Mouse (Mus musculus) urinary bladder, postnatal 25 days (tissue): ENCODE measurements at regions not wholly inside any gene's neighbourhood (a gene's known extent, or its start where the extent isn't known, plus 50 kb on each side); places are given as distances from the start of the nearest gene placed in this dataset.

Experiments
- DNase-seq: peaks from one replicate; pipeline ENCODE4 v3.0.0; 2022; ENCODE audit warnings: low spot score

DNA sequence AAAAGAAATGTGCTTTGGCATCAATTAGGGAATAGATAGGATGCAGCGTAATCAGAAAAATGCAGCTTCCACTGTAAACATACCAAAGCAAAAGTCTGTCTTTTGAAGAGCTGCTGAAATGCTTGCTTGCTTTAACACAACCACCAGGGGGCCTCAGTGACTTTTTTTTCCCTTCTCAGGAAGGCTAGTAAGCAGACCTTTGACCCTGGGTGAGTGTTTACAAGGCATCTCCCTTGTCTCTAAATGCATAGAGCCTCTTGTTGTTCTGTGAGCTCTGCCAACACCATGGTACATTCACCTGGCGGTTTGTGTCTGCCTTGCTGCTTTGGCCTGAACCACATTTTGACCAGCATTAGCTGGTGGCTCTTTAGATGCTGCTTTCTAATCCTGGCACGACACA lies 191.9 kb upstream of the C9orf72 start:
- peak; percentile 8 for DNase-seq

DNA sequence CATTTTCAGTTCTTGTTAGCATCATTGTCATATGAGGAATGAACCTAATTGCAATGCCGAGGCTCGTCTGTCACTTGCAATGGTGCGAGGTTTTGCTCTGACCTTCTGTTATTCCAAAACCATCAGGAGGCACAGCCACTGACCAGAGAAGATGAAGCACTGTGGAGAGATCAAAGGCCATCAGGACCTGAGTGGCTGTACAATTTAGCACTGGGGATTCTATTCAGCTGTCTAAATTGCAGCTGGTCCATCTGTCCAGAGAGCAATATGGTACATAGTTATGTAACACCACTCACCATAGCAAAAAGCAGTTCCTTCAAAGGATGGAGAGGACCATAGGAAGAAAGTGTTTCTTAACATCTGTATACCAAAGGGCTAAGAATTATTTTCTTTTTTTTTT lies 187.5 kb upstream of the C9orf72 start:
- DNase-seq: no peak

GRCm38 (mm10) chr4:35405301-35406006 lies 179.5 kb upstream of the C9orf72 start:
- no peak for DNase-seq

GRCm38 (mm10) chr4:35404068-35404467 lies 178.1 kb upstream of the C9orf72 start:
- DNase-seq: no peak

DNA sequence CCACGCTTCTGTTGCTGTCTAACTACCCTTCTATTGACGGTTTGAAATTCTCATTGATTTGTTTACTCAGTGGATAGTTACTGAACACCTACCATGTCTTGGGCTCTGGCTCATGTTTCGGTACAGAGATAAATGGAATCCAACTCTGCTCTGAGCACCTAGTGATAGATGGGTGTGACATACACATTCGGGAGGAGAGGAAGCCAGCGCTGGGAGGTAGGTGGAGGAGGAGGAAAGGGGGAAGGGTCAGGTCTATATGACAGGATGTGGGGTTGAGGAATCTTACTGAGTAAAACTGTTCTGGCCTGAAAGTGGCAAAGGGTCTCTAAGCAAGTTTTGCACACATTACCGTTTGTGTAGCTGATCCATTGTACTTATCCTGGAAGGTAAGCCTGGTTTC lies 177.6 kb upstream of the C9orf72 start:
- DNase-seq: no peak

- DNase-seq: no peak
Measured at GRCm38 (mm10) chr4:35402376-35403133, 176.6 kb upstream of the C9orf72 start.

DNA sequence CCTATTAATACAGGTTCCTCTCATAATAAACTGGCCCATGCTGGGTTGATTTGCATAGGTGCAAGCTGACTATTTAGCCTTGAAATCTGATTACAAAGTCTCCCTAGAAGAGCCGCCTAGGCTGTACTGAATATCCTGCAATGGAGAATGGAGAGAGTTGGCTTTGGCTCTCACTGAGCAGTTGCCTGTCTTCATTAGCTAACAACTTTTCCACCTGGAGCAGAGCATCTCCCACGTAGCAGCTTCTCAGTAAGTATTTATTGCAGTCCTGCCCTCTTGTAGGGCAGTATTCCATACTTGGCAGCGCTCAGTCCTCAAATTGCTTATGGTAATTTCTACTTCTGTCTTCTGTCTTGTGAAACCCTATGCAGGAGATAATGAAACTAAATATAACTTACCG lies 175.8 kb upstream of the C9orf72 start:
- no peak for DNase-seq

GRCm38 (mm10) chr4:35400511-35400910 lies 174.5 kb upstream of the C9orf72 start:
- DNase-seq: no peak

- no peak for DNase-seq
Measured at GRCm38 (mm10) chr4:35395583-35395877, 169.6 kb upstream of the C9orf72 start.

GRCm38 (mm10) chr4:35394821-35395582 lies 169.0 kb upstream of the C9orf72 start:
- no peak for DNase-seq

GRCm38 (mm10) chr4:35375791-35376190 lies 149.8 kb upstream of the C9orf72 start:
- no peak for DNase-seq

- DNase-seq: no peak
Measured at GRCm38 (mm10) chr4:35373213-35373860, 147.4 kb upstream of the C9orf72 start.

- DNase-seq: peak; percentile 60
Measured at GRCm38 (mm10) chr4:35372528-35373212, 146.7 kb upstream of the C9orf72 start.

DNA sequence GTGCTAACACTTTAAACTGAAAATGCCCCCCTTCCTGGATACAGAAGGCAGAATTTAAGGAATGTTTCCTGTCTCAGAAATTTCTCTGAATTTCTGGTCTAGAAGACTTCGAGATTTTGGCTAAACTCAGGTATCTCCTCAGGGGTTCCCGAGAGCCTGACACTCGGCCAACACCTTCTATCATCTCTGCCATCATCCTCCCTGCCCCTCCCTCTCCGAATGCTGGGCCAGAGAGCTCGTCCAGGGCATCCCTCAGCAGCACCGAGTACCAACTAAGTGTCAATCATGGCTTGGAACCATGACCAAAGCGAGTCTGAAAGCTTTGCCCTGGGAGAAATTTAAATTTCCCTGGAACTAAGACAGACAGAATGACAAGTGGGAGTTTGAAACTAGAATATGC lies 138.2 kb upstream of the C9orf72 start:
- no peak for DNase-seq

DNA sequence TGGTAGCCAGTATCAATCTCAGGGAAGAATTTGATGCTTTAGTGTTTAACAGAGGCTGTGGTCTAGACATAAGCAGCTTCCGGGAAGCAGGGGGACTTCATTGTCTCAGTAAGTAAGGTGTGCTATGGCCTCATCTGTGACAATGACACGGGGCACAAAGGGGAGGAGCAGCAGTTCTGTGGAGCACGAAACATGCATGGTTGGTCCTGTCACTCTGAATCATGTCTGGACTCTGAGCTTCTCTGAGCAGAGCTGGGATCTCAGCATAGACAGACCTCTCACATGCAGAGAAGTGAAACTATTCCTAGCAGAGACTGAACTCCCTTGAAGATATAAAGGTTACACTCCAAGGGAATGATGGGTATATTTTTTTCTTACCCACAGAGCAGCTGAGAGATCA lies 136.2 kb upstream of the C9orf72 start:
- no peak for DNase-seq

DNA sequence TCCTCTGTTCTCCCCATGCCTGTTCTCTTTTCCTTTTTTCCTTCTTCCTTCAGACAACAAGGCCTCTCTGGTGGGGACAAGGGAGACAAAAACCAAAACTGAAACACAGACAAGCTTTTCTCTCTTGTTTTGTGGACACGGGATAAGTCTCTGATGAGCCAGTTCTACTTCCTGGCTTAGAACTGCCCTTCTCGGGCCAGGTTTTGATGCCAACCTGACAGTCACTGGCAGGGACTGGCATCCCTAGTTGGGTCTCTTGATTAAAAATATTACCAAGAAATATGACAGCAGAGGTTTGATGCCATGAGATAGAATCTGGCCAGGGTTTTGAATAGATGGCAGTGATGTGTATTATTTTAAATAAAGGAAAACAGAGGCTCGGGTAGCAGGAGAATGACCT lies 133.4 kb upstream of the C9orf72 start:
- no peak for DNase-seq

GRCm38 (mm10) chr4:35356904-35357563 lies 131.1 kb upstream of the C9orf72 start:
- no peak for DNase-seq

DNA sequence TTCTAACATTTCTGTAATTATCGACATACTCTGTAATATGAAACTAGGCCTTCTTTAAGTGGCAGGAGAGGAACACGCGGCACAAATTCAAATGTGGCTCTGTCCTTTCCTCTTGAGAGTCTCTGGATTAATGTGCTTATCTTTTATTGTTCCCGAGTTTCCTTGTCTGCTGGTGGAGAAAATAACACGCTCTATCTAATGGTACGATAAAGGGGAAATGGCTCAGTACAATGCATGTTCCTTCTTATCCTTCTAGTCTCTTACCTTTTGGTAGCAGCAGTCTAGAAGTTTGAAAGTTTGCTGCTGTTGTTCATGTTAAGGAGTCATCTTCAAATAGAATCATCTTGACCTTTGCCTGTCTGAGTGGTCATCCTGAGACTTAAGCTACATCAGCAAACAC lies 130.1 kb upstream of the C9orf72 start:
- DNase-seq: no peak

- DNase-seq: no peak
Measured at GRCm38 (mm10) chr4:35354046-35354445, 128.1 kb upstream of the C9orf72 start.

DNA sequence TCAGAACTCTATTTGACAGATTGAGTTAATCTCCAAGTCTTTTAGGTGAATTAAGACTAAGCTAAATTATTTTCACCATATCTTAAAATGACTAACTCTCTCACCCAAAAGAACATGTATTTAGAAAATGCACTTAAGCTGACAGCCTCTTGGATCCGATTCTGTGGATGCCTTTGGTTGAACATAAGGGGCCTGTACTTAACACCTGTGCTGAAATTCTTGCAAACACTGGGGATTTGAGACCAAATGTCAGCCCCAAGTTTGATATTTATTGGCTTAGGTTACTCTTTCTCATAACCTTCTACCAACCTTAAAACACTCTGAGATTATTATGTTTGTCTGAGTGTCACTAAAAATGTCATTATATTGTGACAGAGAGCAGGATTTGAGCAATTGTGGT lies 126.6 kb upstream of the C9orf72 start:
- no peak for DNase-seq

GRCm38 (mm10) chr4:35350465-35350864 lies 124.5 kb upstream of the C9orf72 start:
- DNase-seq: no peak

GRCm38 (mm10) chr4:35347609-35348008 lies 121.6 kb upstream of the C9orf72 start:
- DNase-seq: no peak
